Mouse (Mus musculus): Measurements from ENCODE around the gene Ism2. TPM values are rescaled to one million over a fixed set of nuclear protein-coding genes. Genes with fewer than 3 reads are reported as not detected.
"Not testable (repeated sequence)": the region's sequence is repeated elsewhere in the genome, so short reads cannot be mapped to it uniquely, and the experiment has no call there.

Gene Ism2
- total RNA-seq, 4 experiments from 2014 or later = 0.29 TPM; not detected in 2

GRCm38 (mm10) chr12:87289100-87289499 lies 10.4 kb downstream of the Ism2 start:
- no peak for DNase-seq (ENCODE audit: low spot score in 2 of 2)

- DNase-seq (ENCODE audit: low spot score in 2 of 2) = no peak
Observed at GRCm38 (mm10) chr12:87284726-87285125, 14.8 kb downstream of the Ism2 start.

GRCm38 (mm10) chr12:87284268-87284667 lies 15.2 kb downstream of the Ism2 start:
- DNase-seq (ENCODE audit: low spot score in 2 of 2) = no peak

GRCm38 (mm10) chr12:87283706-87284105 lies 15.8 kb downstream of the Ism2 start:
- no peak for DNase-seq (ENCODE audit: low spot score in 2 of 2)

- no peak for DNase-seq (ENCODE audit: low spot score in 2 of 2)
Observed at GRCm38 (mm10) chr12:87282743-87283142, 16.8 kb downstream of the Ism2 start.

GRCm38 (mm10) chr12:87281766-87282165 lies 17.7 kb downstream of the Ism2 start:
- no peak for DNase-seq (ENCODE audit: low spot score in 2 of 2)

GRCm38 (mm10) chr12:87279879-87280278 lies 19.6 kb downstream of the Ism2 start:
- DNase-seq (ENCODE audit: low spot score in 2 of 2) = no peak

- DNase-seq (ENCODE audit: low spot score in 2 of 2) = no peak
Observed at GRCm38 (mm10) chr12:87279350-87279749, 20.2 kb downstream of the Ism2 start.

GRCm38 (mm10) chr12:87278118-87278730 lies 21.3 kb downstream of the Ism2 start:
- DNase-seq (ENCODE audit: low spot score in 2 of 2) = no peak

GRCm38 (mm10) chr12:87277251-87277650 lies 22.3 kb downstream of the Ism2 start:
- not testable (repeated sequence) for DNase-seq (ENCODE audit: low spot score in 2 of 2)

- DNase-seq (ENCODE audit: low spot score in 2 of 2) = no peak
Observed at GRCm38 (mm10) chr12:87274853-87275831, 24.4 kb downstream of the Ism2 start.

GRCm38 (mm10) chr12:87267682-87268081 lies 31.8 kb downstream of the Ism2 start:
- no peak for DNase-seq (ENCODE audit: low spot score in 2 of 2)

- no peak for DNase-seq (ENCODE audit: low spot score in 2 of 2)
Observed at GRCm38 (mm10) chr12:87266827-87267603, 32.5 kb downstream of the Ism2 start.

GRCm38 (mm10) chr12:87266108-87266826 lies 33.2 kb downstream of the Ism2 start, which contains the start of the genes Vipas39 and Ahsa1:
TSS of gene Vipas39 (minus strand) at chr12:87266256.
TSS of gene Ahsa1 (plus strand) at chr12:87266479.
- peak; percentile 93 to 95 for DNase-seq (ENCODE audit: low spot score in 2 of 2)

GRCm38 (mm10) chr12:87265444-87265843 lies 34.1 kb downstream of the Ism2 start:
- DNase-seq (ENCODE audit: low spot score in 2 of 2) = no peak

GRCm38 (mm10) chr12:87260562-87260961 lies 38.9 kb downstream of the Ism2 start:
- DNase-seq (ENCODE audit: low spot score in 2 of 2) = no peak

- no peak for DNase-seq (ENCODE audit: low spot score in 2 of 2)
Observed at GRCm38 (mm10) chr12:87256629-87257028, 42.9 kb downstream of the Ism2 start.

GRCm38 (mm10) chr12:87253878-87254277 lies 45.6 kb downstream of the Ism2 start:
- DNase-seq (ENCODE audit: low spot score in 2 of 2) = no peak

- DNase-seq (ENCODE audit: low spot score in 2 of 2) = no peak
Observed at GRCm38 (mm10) chr12:87250161-87250560, 49.3 kb downstream of the Ism2 start.

GRCm38 (mm10) chr12:87238632-87239031 lies 60.9 kb downstream of the Ism2 start, which contains the start of gene Noxred1:
TSS of gene Noxred1 (minus strand) at chr12:87238732.
- no peak for DNase-seq (ENCODE audit: low spot score in 2 of 2)
